Mouse (Mus musculus): ENCODE results near the gene Ndufb3. TPM values are rescaled to one million over a fixed set of nuclear protein-coding genes. Genes with fewer than 3 reads are reported as not detected.
"Not testable (repeated sequence)": the region's sequence is repeated elsewhere in the genome, so short reads cannot be mapped to it uniquely, and the experiment has no call there.

The Ndufb3 gene
- polyA plus RNA-seq, 1 experiment = 197 TPM

GRCm38 (mm10) chr1:58603738-58604137, 17.6 kb downstream of the Ndufb3 start:
- H3K4me3 ChIP-seq (ENCODE audit: insufficient read depth, low read depth, low read length) = no peak overlapping the region
- 60% methylated on average over 4 of the region's 4 CpGs for WGBS
- no peaks in the 10 kb centered on the region for H3K4me1 ChIP-seq (ENCODE audit: control insufficient read depth, insufficient read depth, low read length)
- peak; percentile 32 for DNase-seq
- no peaks in the 10 kb centered on the region for H3K36me3 ChIP-seq (ENCODE audit: control insufficient read depth, insufficient read depth, low read length)
- H3K27ac ChIP-seq (ENCODE audit: insufficient read depth, low read depth, low read length) = no peak overlapping the region
- TF ChIP-seq POLR2A (IDR thresholded peaks at IDR 0.05; ENCODE audit: low read depth, low read length) = no peak
- TF ChIP-seq CTCF (conservative IDR thresholded peaks at IDR 0.05; ENCODE audit: insufficient read depth, insufficient read length, low read depth, low read length) = no peak
- H3K27me3 ChIP-seq (replicated peaks; ENCODE audit: control insufficient read depth, insufficient read depth, low read length) = no peaks in the 10 kb centered on the region

GRCm38 (mm10) chr1:58609591-58609990, 23.4 kb downstream of the Ndufb3 start:
- peak overlapping the region; percentile 89 for H3K27ac ChIP-seq (ENCODE audit: insufficient read depth, low read depth, low read length)
- H3K36me3 ChIP-seq (ENCODE audit: control insufficient read depth, insufficient read depth, low read length); H3K4me1 ChIP-seq (ENCODE audit: control insufficient read depth, insufficient read depth, low read length); H3K4me3 ChIP-seq (ENCODE audit: insufficient read depth, low read depth, low read length); H3K27me3 ChIP-seq (replicated peaks; ENCODE audit: control insufficient read depth, insufficient read depth, low read length): not testable (repeated sequence)
- WGBS = 48% methylated on average over 5 of the region's 5 CpGs
- DNase-seq = peak; percentile 72

- no peak for TF ChIP-seq CTCF (conservative IDR thresholded peaks at IDR 0.05; ENCODE audit: insufficient read depth, insufficient read length, low read depth, low read length)
- no peak for TF ChIP-seq POLR2A (IDR thresholded peaks at IDR 0.05; ENCODE audit: low read depth, low read length)
- 63% methylated on average over 1 of the region's 1 CpGs for WGBS
- Histone ChIP-seq H3K4me3 (ENCODE audit: insufficient read depth, low read depth, low read length) (no peak overlapping the region), H3K27ac (ENCODE audit: insufficient read depth, low read depth, low read length) (peak overlapping the region; percentile 98), H3K4me1 (ENCODE audit: control insufficient read depth, insufficient read depth, low read length) (peaks cover 11% of the 10 kb centered on the region; the same call in 1 of the 2 replicates), H3K36me3 (ENCODE audit: control insufficient read depth, insufficient read depth, low read length) (no peaks in the 10 kb centered on the region), H3K27me3 (replicated peaks; ENCODE audit: control insufficient read depth, insufficient read depth, low read length) (no peaks in the 10 kb centered on the region)
- DNase-seq = peak; percentile 68
Observed at GRCm38 (mm10) chr1:58610166-58610565, 24.0 kb downstream of the Ndufb3 start.

- Histone ChIP-seq H3K4me1 (ENCODE audit: control insufficient read depth, insufficient read depth, low read length) (peaks cover 13% of the 10 kb centered on the region; the same call in 1 of the 2 replicates), H3K27me3 (replicated peaks; ENCODE audit: control insufficient read depth, insufficient read depth, low read length) (no peaks in the 10 kb centered on the region), H3K27ac (ENCODE audit: insufficient read depth, low read depth, low read length) (peak overlapping the region; percentile 98), H3K36me3 (ENCODE audit: control insufficient read depth, insufficient read depth, low read length) (no peaks in the 10 kb centered on the region), H3K4me3 (ENCODE audit: insufficient read depth, low read depth, low read length) (no peak overlapping the region)
- DNase-seq = peak; percentile 75
- no peak for TF ChIP-seq POLR2A (IDR thresholded peaks at IDR 0.05; ENCODE audit: low read depth, low read length)
- no peak for TF ChIP-seq CTCF (conservative IDR thresholded peaks at IDR 0.05; ENCODE audit: insufficient read depth, insufficient read length, low read depth, low read length)
- WGBS = 18% methylated on average over 1 of the region's 1 CpGs
Observed at GRCm38 (mm10) chr1:58610611-58611010, 24.4 kb downstream of the Ndufb3 start.

- WGBS = 82% methylated on average over 6 of the region's 6 CpGs
- Histone ChIP-seq H3K4me1 (ENCODE audit: control insufficient read depth, insufficient read depth, low read length) (peaks cover 15% of the 10 kb centered on the region; the same call in 1 of the 2 replicates), H3K27me3 (replicated peaks; ENCODE audit: control insufficient read depth, insufficient read depth, low read length) (no peaks in the 10 kb centered on the region), H3K36me3 (ENCODE audit: control insufficient read depth, insufficient read depth, low read length) (no peaks in the 10 kb centered on the region), H3K4me3 (ENCODE audit: insufficient read depth, low read depth, low read length) (no peak overlapping the region), H3K27ac (ENCODE audit: insufficient read depth, low read depth, low read length) (no peak overlapping the region)
- peak; percentile 42 for DNase-seq
- no peak for TF ChIP-seq POLR2A (IDR thresholded peaks at IDR 0.05; ENCODE audit: low read depth, low read length)
- no peak for TF ChIP-seq CTCF (conservative IDR thresholded peaks at IDR 0.05; ENCODE audit: insufficient read depth, insufficient read length, low read depth, low read length)
Observed at GRCm38 (mm10) chr1:58613786-58614185, 27.6 kb downstream of the Ndufb3 start.

- no peak for TF ChIP-seq POLR2A (IDR thresholded peaks at IDR 0.05; ENCODE audit: low read depth, low read length)
- no peak for TF ChIP-seq CTCF (conservative IDR thresholded peaks at IDR 0.05; ENCODE audit: insufficient read depth, insufficient read length, low read depth, low read length)
- 40% methylated on average over 3 of the region's 3 CpGs for WGBS
- Histone ChIP-seq H3K4me3 (ENCODE audit: insufficient read depth, low read depth, low read length) (no peak overlapping the region), H3K36me3 (ENCODE audit: control insufficient read depth, insufficient read depth, low read length) (no peaks in the 10 kb centered on the region), H3K27ac (ENCODE audit: insufficient read depth, low read depth, low read length) (peak overlapping the region; percentile 78), H3K27me3 (replicated peaks; ENCODE audit: control insufficient read depth, insufficient read depth, low read length) (no peaks in the 10 kb centered on the region), H3K4me1 (ENCODE audit: control insufficient read depth, insufficient read depth, low read length) (peaks cover 13% of the 10 kb centered on the region; the same call in 1 of the 2 replicates)
- DNase-seq = peak; percentile 93
Observed at GRCm38 (mm10) chr1:58614424-58614823, 28.2 kb downstream of the Ndufb3 start.

- peaks cover 13% of the 10 kb centered on the region; the same call in 1 of the 2 replicates for H3K4me1 ChIP-seq (ENCODE audit: control insufficient read depth, insufficient read depth, low read length)
- H3K27ac ChIP-seq (ENCODE audit: insufficient read depth, low read depth, low read length) = peak overlapping the region; percentile 78; the same call in 1 of the 2 replicates
- no peak for DNase-seq
- TF ChIP-seq POLR2A (IDR thresholded peaks at IDR 0.05; ENCODE audit: low read depth, low read length) (no peak), CTCF (conservative IDR thresholded peaks at IDR 0.05; ENCODE audit: insufficient read depth, insufficient read length, low read depth, low read length) (no peak)
- H3K36me3 ChIP-seq (ENCODE audit: control insufficient read depth, insufficient read depth, low read length) = no peaks in the 10 kb centered on the region
- 78% methylated on average over 4 of the region's 4 CpGs for WGBS
- H3K27me3 ChIP-seq (replicated peaks; ENCODE audit: control insufficient read depth, insufficient read depth, low read length) = no peaks in the 10 kb centered on the region
- no peak overlapping the region for H3K4me3 ChIP-seq (ENCODE audit: insufficient read depth, low read depth, low read length)
Observed at GRCm38 (mm10) chr1:58615146-58615545, 29.0 kb downstream of the Ndufb3 start.
